Mouse (Mus musculus) E14TG2a.4 (cell line): ENCODE measurements around the gene Lamtor5.

ENCODE experiments used
- CTCF ChIP-seq: conservative IDR thresholded peaks from 2 replicates; pipeline ENCODE4 v1.5.1; 2014; ENCODE audit warnings: low read length
- NANOG ChIP-seq: IDR thresholded peaks from 2 replicates; pipeline ENCODE4 v1.6.1; 2014; ENCODE audit warnings: borderline replicate concordance, low read length, mixed read lengths

- TF ChIP-seq CTCF, result no peak
- TF ChIP-seq NANOG, result no peak
Measured at GRCm38 (mm10) chr3:107239607-107240006, 39.1 kb upstream of the Lamtor5 start, which contains the start of gene Prok1.
